Mouse (Mus musculus) small intestine, adult 2 months (tissue): Measurements from ENCODE around the gene Fsd1. TPM values are rescaled to one million over a fixed set of nuclear protein-coding genes. Genes with fewer than 3 reads are reported as not detected.

Experiments
- H3K27ac ChIP-seq: fragments of 200-500 bp; 2 replicates; pipeline ENCODE4 v1.5.1; 2012; ENCODE audit warnings: low read depth, low read length, control low read depth, inconsistent platforms; ENCODE audit not compliant: insufficient read depth
- H3K27me3 ChIP-seq: fragments of 200-500 bp; 2 replicates; pipeline ENCODE4 v1.6.1; 2012; ENCODE audit warnings: mild to moderate bottlenecking, moderate library complexity, low read length, inconsistent platforms; ENCODE audit not compliant: control insufficient read depth, insufficient read depth
- H3K36me3 ChIP-seq: fragments of 200-500 bp; 2 replicates; pipeline ENCODE4 v1.6.1; 2012; ENCODE audit warnings: mild to moderate bottlenecking, low read length, control low read depth, inconsistent platforms; ENCODE audit not compliant: control insufficient read depth, insufficient read depth
- H3K4me1 ChIP-seq: fragments of 200-500 bp; 2 replicates; pipeline ENCODE4 v1.6.1; 2012; ENCODE audit warnings: low read length, inconsistent platforms, mixed read lengths; ENCODE audit not compliant: control insufficient read depth, insufficient read depth, insufficient read length
- H3K4me3 ChIP-seq: fragments of 200-500 bp; 2 replicates; pipeline ENCODE4 v1.5.1; 2012; ENCODE audit warnings: low read depth, mild to moderate bottlenecking, control low read depth, inconsistent platforms, low read length, moderate library complexity
- CTCF ChIP-seq: fragments of 200-500 bp; IDR thresholded peaks from 2 replicates; pipeline ENCODE4 v1.5.1; 2012; ENCODE audit warnings: low read depth, mild to moderate bottlenecking, control low read depth, inconsistent platforms, low read length, moderate library complexity, mixed read lengths; ENCODE audit not compliant: insufficient replicate concordance, insufficient read length; ENCODE audit errors: extremely low read depth
- POLR2A ChIP-seq: fragments of 200-500 bp; IDR thresholded peaks from 2 replicates; pipeline ENCODE4 v1.6.1; 2012; ENCODE audit warnings: low read depth, mild to moderate bottlenecking, control low read depth, inconsistent platforms, low read length, moderate library complexity
- WGBS: fragments of 180-500 bp; shearing (Covaris S2); methylation state at CpG from one replicate; pipeline ENCODE4 v1.1.7; 2018; 5-methylcytosine and 5-hydroxymethylcytosine counted together
- polyA plus RNA-seq: library from polyadenylated mRNA; depleted of rRNA; stranded (reverse); fragments of >200 nt; gene quantifications from 2 replicates; pipeline ENCODE4 v1.2.3, GENCODE M21; 2012

The Fsd1 gene
- polyA plus RNA-seq, 1 experiment, result 3.2 TPM

DNA sequence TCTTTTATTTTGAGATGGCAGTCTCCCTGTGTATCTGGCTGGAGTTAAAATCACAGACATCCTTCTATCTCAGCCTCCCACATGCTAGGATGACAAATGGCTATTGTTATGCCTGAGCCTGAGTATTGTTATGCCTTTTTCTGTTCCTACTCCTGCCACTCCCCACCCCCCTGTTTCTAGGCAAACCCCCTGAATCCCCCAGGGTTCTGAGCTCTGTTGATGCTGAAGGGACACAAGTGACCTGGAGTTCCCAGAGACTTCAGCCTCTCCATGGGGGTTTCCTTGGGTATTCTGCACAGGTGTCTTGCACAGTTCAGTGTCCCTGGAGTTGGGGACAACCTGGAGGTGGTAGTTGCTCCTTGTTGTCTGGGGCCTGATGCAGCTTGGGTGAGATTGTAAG, 34.3 kb upstream of the Fsd1 start:
- H3K36me3 ChIP-seq, result no peaks in the 10 kb centered on the region
- TF ChIP-seq POLR2A, result no peak
- H3K4me3 ChIP-seq, result no peak overlapping the region

DNA sequence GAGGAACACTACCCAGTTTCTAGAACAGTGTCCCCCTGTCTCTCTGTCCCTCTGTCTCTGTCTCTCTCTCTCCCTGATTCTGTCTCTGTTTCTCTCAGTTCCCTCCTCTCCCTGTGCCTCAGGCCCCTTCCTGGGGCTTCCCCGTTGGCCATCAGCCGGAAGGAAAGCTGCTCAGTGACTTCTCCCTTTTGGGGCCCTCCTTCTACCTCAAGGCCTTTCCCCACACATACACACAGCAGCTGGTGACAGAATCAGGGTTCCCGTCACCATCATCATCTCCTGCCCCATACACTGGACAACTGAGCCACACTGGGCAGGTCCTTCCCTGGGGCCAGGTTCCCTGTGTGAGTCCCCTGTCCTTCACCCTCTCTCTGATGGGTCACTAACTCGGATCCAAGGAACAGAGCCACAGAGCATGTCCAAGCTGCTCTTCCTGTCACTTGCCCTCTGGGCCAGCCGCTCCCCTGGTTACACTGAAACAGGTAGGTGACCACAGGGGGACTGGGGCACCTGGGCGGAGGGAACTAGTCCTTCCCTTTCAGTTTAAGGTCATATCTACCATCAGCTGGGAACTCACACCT, 33.8 kb upstream of the Fsd1 start, which contains the start of gene Ebi3:
TSS of gene Ebi3 (plus strand) at position 194 of the 581 bp plus-strand sequence.
- Histone ChIP-seq H3K36me3 (no peaks in the 10 kb centered on the region), H3K4me3 (peak within 1 kb of the TSS; percentile 34), H3K27ac (peak within 1 kb of the TSS; percentile 37; the same call in 1 of the 2 replicates), H3K4me1 (no peaks in the 10 kb centered on the region; the same call in 1 of the 2 replicates), H3K27me3 (no peaks in the 10 kb centered on the region)
- 65% methylated on average over 6 of the region's 6 CpGs for WGBS
- TF ChIP-seq POLR2A (no peak), CTCF (no peak)

More for the DNA sequence above, 34.3 kb upstream of the Fsd1 start:
- Histone ChIP-seq H3K27me3 (no peaks in the 10 kb centered on the region), H3K4me1 (no peaks in the 10 kb centered on the region; the same call in 1 of the 2 replicates), H3K27ac (no peak overlapping the region)

DNA sequence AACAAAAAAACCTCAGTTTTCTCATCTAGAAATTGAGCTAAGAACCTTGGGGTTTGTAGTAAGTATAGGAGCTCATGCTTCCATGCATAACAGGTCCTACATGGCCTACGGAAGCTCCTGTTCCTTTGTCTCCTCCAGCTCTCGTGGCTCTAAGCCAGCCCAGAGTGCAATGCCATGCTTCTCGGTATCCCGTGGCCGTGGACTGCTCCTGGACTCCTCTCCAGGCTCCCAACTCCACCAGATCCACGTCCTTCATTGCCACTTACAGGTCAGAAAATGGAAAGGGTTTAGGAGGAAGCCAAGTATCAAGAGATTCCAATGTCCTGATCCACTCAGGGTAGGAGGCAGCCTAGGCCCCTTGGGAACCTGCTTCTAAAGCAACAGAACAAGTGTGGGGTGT, 32.6 kb upstream of the Fsd1 start:
- WGBS, result 72% methylated on average over 6 of the region's 6 CpGs
- Histone ChIP-seq H3K27me3 (no peaks in the 10 kb centered on the region), H3K4me1 (peaks cover 3% of the 10 kb centered on the region; the same call in 1 of the 2 replicates), H3K36me3 (no peaks in the 10 kb centered on the region), H3K27ac (no peak overlapping the region), H3K4me3 (no peak overlapping the region)
- TF ChIP-seq POLR2A, result no peak
- no peak for TF ChIP-seq CTCF

- no peak overlapping the region for H3K4me3 ChIP-seq
- H3K27me3 ChIP-seq, result no peaks in the 10 kb centered on the region
- TF ChIP-seq POLR2A (no peak), CTCF (no peak)
- no peaks in the 10 kb centered on the region for H3K36me3 ChIP-seq
- WGBS, result 42% methylated on average over 16 of the region's 16 CpGs
- H3K4me1 ChIP-seq, result peaks cover 3% of the 10 kb centered on the region; the same call in 1 of the 2 replicates
- H3K27ac ChIP-seq, result no peak overlapping the region
Observed at GRCm38 (mm10) chr17:55954229-55954628, 32.1 kb upstream of the Fsd1 start.

GRCm38 (mm10) chr17:55956129-55956528, 30.2 kb upstream of the Fsd1 start:
- peak overlapping the region; percentile 77 for H3K4me3 ChIP-seq
- no peak for TF ChIP-seq CTCF
- TF ChIP-seq POLR2A, result peak; percentile 29; the same call in 1 of the 2 replicates
- WGBS, result 21% methylated on average over 26 of the region's 26 CpGs

DNA sequence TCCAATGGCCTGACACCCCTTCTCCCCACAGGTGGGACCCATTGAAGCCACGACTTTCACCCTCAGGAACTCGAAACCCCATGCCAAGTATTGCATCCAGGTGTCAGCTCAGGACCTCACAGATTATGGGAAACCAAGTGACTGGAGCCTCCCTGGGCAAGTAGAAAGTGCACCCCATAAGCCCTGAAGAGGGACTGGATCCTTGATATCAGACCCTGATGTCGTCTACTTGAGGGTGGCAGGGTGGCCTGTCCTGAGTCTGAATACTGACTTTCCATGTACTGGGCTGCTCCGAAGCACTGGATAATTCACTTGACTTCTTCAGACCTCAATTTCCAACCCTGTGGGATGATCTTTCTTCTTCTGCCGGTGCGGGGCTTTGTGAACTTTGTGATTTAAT, 29.7 kb upstream of the Fsd1 start:
- Histone ChIP-seq H3K4me3 (peak overlapping the region; percentile 77), H3K27me3 (no peaks in the 10 kb centered on the region), H3K36me3 (peaks cover 3% of the 10 kb centered on the region; the same call in 1 of the 2 replicates), H3K27ac (no peak overlapping the region), H3K4me1 (peaks cover 7% of the 10 kb centered on the region; the same call in 1 of the 2 replicates)
- TF ChIP-seq CTCF (no peak), POLR2A (no peak)
- 34% methylated on average over 6 of the region's 6 CpGs for WGBS

More at GRCm38 (mm10) chr17:55956129-55956528, 30.2 kb upstream of the Fsd1 start:
- H3K27ac ChIP-seq, result no peak overlapping the region
- no peaks in the 10 kb centered on the region for H3K36me3 ChIP-seq
- H3K27me3 ChIP-seq, result no peaks in the 10 kb centered on the region
- H3K4me1 ChIP-seq, result peaks cover 7% of the 10 kb centered on the region; the same call in 1 of the 2 replicates

- WGBS, result 11% methylated on average over 9 of the region's 9 CpGs
- TF ChIP-seq CTCF (peak; percentile 80; the same call in 1 of the 2 replicates), POLR2A (no peak)
- H3K4me3 ChIP-seq, result no peak overlapping the region
- H3K4me1 ChIP-seq, result peaks cover 7% of the 10 kb centered on the region; the same call in 1 of the 2 replicates
- H3K36me3 ChIP-seq, result peaks cover 4% of the 10 kb centered on the region; the same call in 1 of the 2 replicates
- H3K27ac ChIP-seq, result no peak overlapping the region
- no peaks in the 10 kb centered on the region for H3K27me3 ChIP-seq
Observed at GRCm38 (mm10) chr17:55957168-55957567, 29.1 kb upstream of the Fsd1 start.
